Mouse (Mus musculus) spleen, adult 2 months (tissue): ENCODE results near the gene Suv39h1.

Experiments
- CTCF ChIP-seq: fragments of 200-500 bp; IDR thresholded peaks from 2 replicates; pipeline ENCODE4 v1.5.1; 2011; ENCODE audit warnings: mild to moderate bottlenecking, inconsistent platforms; ENCODE audit not compliant: insufficient read depth, insufficient read length, insufficient replicate concordance; ENCODE audit errors: extremely low read depth
- POLR2A ChIP-seq: fragments of 200-500 bp; IDR thresholded peaks from 2 replicates; pipeline ENCODE4 v1.6.1; 2011; ENCODE audit warnings: low read depth, low read length, inconsistent platforms

DNA sequence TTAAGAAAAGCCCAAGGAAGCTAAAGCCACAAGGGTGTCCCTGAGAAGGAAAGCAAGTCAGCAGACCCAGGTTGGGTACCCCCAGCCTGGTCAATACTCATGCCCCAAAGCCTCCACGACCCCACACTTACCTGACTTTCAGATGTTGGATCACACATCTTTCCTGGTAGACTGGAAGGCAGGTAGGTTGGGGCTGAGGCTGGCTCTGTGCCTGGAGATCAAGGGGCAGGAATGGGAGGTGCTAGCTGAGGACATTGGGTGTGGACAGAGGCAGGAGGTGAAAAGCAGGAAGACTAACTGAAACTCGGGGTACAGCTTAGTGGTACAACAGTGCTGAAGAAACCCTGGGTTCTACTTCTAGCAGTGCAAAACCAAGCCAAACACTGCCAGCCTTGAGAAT lies 56.3 kb downstream of the Suv39h1 start, which contains the start of gene Glod5:
- TF ChIP-seq CTCF (no peak), POLR2A (no peak)
